Mouse (Mus musculus) frontal cortex, adult 2 months (tissue): ENCODE data around the gene Cyp4f13. TPM values are rescaled to one million over a fixed set of nuclear protein-coding genes. Genes with fewer than 3 reads are reported as not detected.

Experiments used
- DNase-seq, 2 experiments: peaks; one replicate each; pipeline ENCODE4 v3.0.0; 2022; ENCODE audit warnings: low spot score in 1 of 2; ENCODE audit errors: extremely low spot score in 1 of 2
- polyA plus RNA-seq: library from polyadenylated mRNA; depleted of rRNA; stranded (reverse); fragments of >200 nt; gene quantifications from 2 replicates; pipeline ENCODE4 v1.2.3, GENCODE M21; 2012; rRNA removed

The Cyp4f13 gene
- 36.3 and 42.6 TPM in 2 replicates for polyA plus RNA-seq

DNA sequence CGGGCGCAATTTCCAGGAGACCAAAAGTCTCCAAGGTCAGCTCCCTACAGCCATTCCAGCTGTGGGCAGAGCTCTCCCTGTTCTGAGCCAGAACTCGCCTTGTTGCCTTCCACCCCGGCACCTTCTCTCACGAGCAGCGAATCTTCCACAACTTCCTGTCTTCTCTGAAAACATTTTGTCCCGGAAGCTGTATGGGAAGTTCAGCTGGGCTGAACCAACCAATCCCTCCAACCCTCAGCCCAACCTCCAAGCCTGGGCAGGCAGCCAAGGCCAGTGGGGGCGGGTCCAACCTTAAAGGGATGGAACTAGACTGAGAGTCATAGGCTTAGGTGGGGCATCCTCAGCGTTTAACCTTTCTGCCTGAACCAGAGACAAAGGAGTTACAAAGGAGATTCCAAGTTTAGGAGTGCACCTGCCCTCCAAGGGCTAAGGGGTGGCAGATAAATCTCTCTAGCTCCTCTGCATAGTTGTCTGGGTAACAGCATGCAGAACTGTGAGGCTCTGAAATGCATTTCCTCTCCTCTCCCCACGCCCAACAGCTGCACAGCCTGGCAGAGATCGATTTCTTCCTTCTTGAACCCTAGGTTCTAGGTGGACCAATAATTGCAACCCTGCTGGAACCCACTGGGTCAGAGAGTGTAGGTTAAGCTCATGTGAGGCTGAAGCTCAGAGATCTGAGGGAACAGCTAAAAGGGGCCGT, at the start of gene Cyp4f13:
Gene Cyp4f13, minus strand, starts transcription at position 188 of the 700 bp plus-strand sequence.
- peak; percentile 84 to 95 for DNase-seq

DNA sequence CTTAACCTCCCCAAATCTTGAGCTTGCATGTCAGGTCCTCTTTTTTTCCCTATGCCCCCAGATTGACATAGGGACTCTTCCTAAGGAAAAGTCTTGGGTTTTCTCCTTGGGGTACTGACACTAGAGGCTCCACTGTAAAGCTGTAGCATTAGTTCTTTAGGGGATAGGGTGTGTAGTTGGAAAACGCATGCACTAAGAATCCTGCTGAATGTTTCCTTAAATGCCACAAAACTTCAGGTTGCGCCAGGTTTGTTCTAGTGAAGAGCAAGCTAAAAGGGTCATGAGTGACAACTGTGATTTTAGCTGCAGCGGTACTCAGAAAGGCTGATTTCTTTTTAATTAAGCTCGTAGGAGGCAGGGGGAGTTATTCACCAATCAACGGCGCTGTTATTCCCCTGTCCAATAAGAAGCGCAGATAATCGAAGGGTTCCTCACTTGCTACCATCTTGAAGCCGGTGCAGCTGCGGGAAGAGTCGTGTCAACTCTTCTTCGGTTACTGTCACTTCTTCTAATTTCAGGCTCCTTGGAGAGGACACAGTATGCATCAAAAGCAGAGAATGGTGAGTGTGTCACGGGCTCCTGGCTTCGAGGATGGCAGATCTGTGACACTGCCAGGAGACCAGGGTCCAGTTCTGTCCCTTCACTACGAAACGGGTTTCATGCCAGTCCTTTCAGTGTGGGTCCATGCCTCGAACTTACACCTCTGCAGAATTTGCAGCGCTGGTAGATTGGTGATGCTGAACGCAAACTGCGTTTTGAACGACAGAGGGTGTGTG, 45.7 kb upstream of the Cyp4f13 start, which contains the start of gene Zfp952:
Gene Zfp952, plus strand, starts transcription at position 431 of the 776 bp plus-strand sequence.
- DNase-seq = peak; percentile 90 to 95

DNA sequence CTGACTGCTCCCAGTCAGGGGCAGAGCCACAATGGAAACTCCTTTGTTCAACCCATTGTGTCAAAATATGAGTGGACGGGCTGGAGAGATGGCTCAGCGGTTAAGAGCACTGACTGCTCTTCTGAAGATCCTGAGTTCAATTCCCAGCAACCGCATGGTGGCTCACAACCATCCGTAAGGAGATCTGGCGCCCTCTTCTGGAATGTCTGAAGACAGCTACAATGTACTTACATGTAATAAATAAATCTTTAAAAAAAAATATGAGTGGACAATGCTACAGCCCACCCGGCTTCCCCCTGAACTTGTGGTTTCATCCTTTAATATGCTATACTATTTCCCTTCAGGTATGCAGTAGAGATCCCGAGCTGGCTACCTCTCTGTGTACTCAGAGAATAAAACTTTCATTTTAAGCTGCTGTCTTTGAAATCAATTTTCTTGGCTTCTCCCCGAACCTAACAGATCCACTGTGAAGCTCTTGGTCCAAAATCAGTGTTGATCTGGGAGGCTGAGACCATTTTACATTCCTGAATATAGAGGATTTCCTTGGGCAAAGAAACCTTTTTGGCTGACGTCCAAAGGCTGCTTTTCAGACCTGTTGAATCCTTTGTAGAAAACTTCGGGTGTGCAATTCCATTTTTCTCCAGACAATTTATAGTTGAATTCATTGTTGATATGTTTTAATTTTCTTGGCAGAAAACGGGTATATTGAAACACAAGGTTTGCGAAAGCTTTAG, 44.9 kb upstream of the Cyp4f13 start:
- peak in 1 of 2 experiments; percentile 6 for DNase-seq

DNA sequence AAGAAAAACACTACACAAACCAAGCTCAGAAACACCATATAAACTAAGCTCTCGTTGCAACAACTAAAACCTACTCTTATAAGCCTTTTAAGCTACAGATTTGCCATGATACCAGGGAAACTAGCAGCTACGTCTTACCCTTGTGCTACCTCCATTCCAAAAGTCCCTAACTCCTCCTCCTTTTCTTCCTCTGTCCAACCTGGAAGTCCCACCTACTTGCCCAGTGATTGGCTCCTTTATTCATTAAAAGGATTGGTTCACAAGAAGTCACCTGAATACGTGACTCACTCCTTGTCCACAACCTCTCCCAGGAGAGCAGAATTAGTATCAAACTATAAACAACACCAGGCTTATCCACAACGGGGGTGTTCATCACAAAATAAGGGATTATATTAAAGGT, 39.1 kb upstream of the Cyp4f13 start:
- DNase-seq = no peak

DNA sequence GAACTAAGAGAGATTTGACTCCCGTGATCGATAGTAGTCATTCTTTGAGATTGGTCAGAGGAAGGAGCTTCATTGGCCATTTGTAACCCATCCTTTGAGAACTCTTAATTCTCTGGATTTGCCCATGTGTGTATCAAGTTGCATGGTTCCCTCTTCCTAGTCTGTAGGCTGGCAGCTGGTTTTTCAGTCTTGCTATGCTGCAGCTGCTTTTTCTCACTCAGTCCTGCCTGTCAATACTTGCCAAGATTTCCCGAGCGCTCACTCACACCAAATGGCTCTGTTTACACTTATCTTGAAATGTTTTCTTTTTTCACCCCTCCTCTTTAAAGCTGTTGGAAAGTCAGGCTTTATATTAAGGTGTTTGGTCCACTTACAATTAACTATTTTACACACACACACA, 34.2 kb upstream of the Cyp4f13 start:
- DNase-seq = no peak

DNA sequence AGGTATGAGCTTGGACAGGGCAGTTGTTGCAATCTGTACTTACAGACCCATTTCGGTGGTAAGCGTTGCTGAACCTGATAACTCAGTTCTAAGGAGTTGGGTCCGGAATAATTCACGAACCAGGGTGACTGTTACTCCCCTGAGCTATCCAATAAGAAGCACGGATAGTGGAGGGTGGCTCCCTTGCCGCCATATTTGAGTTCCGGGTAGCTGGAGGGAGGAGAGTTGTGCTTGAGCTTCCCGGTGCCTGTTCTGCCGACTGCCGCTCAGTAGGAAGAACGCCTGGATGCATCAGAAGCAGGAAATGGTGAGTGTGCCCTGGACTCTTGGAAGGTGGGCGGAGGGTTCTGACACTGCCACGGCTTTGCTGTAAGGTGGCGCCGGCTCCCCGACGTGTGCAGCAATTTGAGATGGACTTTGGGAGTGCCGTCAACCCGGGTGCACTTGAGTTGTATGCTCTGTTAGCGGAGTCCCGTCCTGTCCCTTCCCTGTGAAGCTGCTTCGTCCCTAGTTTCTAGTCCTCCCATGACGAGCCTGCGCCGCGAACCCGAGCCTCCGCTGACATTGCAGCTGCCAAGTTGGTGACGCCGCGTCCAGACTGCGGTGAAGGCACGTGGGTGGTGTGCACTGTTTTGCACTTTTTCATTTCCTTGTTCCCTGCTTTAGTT, 18.6 kb upstream of the Cyp4f13 start, which contains the start of gene Zfp472:
Gene Zfp472, plus strand, starts transcription at position 192 of the 668 bp plus-strand sequence.
- DNase-seq = peak; percentile 87 to 95

DNA sequence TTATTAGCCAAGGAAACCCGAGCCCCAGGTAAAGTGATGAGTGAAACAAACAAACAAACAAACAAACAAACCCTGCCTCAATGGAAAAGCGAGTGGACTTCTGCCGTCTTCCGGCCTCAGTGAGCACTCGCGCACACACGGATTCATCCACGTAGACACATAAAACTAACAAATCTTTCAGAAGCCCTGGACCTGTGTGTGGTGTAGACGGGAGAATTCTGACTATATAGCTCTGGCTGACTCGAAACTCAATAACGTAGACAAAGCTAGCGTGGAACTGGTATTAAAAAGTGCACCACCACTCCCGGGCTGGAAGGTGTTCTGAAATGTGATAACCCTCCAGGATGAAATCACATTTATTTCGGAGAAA, 18.0 kb upstream of the Cyp4f13 start:
- DNase-seq = no peak

DNA sequence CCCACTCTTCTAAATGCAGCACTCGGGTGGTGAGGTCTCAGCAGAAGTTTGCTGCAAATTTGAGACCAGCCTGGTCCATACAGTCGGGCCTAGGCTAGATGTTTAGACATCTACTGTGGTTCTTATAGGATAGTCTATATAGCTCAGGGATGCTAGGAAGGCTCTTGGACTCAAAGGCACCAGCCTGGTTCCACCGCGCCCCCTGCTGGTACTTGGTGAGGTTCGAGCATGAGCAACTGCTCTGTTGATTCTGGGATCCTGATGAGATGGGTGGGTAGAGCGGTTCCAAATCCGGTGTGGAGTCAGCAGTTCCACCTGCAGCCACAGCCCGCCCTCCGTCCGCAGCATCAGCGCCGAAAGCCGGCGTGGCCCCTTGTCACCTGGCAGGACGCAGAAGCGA, 4.2 kb upstream of the Cyp4f13 start:
- peak; percentile 49 to 94 for DNase-seq

DNA sequence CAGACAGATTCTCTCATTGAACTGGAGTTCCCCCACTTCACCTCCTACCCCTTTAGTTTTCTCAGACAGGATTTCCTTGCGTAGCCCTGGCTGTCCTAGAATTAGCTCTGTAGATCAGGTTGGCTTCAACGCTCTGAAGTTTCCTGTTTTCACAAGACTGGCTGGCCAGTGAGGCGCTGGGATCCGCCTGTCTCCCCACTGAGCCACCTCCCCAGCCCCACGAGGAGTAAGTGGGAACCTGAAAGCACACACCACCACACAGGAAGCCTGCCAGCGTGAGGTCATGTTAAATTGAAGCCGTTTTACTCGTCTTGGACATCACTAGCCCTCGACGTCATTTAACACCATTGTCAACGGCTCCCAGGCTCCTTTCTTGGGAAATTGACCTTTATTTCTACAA, 3.8 kb upstream of the Cyp4f13 start:
- no peak for DNase-seq

DNA sequence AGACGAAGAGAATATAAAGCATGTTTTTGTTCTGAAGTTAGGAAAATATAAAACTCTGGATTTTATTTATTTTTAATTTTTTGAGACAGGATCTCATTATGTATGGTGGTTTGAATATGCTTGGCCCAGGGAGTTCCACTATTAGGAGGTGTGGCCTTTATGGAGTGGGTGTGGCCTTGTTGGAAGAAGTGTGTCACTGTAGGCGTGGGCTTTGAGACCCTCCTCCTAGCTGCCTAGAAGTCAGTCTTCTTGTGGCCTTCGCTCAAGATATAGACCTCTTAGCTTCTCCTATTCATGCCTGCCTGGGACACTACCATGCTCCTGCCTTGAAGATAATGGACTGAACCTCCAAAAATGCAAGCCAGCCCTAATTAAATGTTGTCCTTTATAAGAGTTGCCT, 2.9 kb upstream of the Cyp4f13 start:
- no peak for DNase-seq

DNA sequence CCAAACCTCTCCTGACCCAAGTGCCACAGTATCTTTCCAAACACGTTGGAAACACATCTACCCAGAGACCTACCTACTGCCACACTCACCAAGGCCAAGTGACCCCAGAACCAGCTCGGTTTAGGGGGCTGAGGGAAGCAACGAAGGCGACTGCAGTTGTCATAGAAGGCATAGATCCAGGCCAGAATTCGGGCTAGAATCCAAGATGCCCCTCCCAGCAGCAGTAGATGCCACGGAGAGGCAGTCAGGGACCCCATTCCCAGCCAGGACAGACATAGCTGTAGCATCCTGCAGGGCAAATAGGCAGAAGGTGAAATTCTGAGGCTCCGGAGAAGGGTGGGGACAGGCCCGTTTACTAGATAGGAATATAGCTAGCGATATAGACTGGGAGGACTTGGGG, 486 bp downstream of the Cyp4f13 start:
- DNase-seq = no peak

DNA sequence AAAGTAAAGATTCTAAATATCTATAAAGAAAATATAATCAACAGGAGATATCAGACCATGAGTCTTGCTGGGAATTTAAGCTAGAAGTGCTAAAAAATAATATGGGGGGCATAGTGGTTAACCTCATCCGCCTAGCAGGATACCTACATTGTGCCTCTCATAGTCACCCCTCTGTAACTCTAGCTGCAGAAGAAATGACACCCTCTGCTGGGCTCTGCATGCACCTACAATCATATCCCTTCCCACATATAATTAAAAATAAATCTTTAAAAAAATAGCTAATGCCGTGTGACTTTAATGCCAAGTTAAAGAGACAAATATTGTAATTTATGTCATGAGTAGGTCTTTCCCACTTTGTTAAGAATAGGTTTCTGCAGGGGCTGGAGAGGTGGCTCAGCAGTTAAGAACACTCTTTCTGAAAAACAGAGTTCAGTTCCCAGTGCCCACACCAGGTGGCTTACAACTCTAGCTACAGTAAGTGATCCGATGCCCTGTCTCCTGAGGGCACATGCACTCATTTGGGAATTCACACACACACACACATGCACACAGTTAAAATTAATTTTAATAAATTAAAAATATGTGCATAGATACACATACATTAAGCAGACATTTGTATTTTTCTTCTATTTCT, 2.7 kb downstream of the Cyp4f13 start:
- no peak for DNase-seq

DNA sequence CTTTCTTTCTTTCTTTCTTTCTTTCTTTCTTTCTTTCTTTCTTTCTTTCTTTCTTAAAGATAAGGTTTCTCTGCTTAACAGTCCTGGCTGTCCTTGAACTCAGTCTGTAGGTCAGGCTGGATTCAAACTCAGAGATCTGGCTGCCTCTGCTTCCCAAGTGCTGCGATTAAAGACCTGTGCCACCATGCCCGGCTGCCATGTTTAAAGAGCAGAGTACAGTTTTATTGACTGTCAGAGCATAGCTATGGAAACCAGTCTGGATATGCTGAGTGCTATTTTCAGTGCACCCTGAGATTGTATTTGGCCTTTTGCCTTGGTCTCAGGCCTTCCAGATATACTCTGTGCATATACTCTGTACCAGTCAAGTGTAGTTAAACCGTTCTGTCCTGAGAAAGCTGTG, 3.5 kb downstream of the Cyp4f13 start:
- DNase-seq = no peak

DNA sequence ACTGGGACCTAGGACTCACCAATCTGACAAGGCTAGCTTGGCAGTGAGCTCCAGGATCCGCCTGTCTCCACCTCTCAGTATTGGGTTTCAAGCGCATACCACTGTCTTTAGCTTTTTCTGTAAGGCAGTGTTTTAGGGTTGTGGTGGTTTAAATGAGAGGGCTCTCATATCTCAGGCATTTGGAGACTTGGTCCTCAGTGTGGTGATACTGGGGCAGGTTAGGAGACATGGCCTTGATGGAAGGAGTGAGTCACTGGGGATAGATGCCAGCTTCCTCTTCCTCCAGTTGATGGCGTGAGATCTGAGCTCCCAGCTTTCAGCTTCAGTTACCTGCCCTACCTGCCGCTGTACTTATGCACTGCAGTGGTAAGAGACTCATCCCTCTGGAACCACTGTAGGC, 7.4 kb downstream of the Cyp4f13 start:
- DNase-seq = no peak

DNA sequence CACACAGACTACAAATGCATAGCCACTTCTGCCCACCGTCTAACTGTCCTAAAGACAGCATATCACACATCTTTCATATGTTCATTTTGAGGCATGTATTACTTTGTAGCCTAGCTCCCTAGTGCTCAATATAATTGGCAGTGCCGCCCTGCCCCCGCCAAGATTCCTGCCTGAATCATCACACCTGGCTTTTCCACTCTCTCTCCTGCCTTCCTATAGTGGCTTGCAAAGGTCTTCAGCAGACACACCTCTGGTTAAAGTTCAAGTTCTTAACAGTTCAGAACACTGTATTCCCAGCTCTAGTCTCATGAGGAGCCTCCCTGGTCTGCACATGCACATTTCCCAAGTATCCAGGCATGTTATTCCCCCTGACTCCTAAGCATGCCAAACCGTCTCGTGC, 19.4 kb downstream of the Cyp4f13 start:
- DNase-seq = no peak

DNA sequence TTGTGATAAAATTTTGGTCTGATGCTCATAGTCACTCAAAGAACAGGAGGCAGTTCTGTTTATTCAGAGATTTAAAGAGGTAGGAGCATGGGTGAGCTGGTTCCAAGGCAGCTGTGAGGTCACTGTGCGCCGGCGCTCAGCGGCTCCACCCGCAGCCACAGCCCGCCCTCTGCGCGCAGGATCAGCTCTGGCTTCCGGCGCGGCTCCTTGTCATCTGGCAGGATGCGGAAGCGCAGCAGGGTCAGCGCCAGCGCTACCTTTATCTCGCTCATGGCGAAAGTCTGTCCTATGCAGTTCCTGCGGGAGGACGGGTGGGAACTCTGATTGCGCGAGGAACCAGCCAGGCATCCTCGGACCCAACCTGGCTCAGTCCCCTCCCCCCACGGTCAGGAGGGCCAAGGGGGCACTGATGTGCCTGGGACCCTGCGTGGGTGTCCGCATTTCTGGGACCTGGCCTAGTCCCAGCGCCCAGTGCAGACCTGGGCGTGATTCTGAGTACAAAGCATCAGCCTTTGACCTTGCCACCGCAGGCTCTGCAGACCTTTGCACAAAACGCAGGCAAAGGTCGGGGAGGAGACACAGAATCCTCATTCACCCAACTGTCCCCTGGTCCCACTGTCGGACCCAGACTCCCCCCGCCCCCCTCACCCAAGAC, 22.4 kb downstream of the Cyp4f13 start:
- DNase-seq = peak; percentile 35 to 75

DNA sequence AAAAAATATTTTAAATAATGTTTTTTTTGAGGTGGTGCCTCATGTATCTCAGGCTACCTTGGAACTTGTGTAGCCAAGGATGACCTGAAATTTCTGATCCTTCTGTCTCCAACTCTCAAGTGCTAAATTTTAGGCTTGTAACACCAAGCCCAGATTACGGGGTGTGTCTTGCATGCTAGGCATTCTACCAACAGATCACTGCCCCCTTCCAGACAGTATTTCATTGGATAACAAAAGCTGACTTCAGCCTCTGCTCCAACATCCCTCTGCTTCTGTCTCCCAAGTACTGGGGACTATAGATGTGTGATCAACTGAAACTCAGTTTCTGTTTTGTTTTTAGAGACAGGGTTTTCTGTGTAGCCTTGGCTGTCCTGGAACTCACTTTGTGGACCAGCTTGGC, 23.5 kb downstream of the Cyp4f13 start:
- DNase-seq = no peak

DNA sequence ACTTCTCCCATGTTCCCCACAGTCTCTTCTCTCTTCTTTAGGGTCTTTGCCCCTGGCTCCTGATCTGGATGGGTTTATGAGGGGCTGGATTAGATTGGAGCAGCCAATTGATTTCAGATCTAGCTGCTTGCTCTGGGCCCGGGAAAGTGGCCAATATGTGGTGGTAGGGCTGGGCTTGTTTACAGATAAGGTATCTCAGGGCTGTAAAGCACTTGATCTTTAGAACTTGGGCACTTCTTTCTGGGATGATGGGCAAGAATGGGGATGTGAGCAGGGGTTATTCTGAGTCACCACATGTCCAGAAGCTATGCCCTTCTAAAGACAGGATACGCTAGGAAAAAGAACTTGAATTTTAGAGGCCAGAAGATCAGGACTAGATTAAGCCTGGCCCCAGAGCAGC, 28.1 kb downstream of the Cyp4f13 start:
- DNase-seq = no peak

DNA sequence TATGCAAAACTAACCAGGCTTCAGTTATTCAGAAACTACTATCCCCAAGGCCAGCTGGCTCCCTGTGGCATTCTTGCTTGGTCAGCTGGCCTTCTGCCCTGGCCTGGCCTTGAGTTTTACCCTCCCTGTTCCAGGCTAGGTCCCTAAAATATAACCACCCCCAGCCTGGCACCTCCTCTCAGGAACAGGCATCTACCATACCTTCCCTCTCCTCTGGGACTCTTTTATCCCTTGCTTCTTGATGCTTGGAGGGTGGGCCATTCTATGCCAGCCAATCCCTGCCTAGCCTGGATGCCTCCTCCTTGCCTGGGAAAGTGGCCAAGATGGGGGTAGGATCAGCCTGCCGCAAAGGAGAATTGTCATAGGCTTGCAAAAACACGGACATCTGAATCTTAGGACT, 30.1 kb downstream of the Cyp4f13 start, which contains the start of gene Cyp4f14:
Gene Cyp4f14, minus strand, starts transcription at position 212 of the 400 bp plus-strand sequence.
- DNase-seq = peak in 1 of 2 experiments; percentile 14

DNA sequence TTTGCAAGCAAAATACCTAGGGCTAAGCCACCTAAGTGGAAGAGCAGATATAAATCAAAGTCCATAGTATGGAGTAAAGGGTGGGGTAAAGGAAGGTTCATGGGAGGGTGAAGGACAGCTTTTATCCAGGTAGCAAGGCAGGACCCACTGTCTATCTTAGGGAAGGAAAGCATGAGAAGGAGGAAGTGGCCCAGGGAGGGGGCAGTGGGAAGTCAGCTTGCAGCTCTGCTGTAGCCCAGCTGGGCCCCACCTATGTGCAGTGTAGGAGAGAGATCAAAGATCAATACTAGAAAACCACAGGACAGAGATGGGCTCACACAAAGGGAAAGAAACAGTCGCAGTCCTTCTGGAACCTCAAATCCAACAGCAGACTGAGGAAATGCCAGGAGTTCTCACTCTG, 31.1 kb downstream of the Cyp4f13 start:
- DNase-seq = no peak
